Mouse (Mus musculus) CD4-positive, CD25-positive, alpha-beta regulatory T cell, adult 4 months (primary cell): Measurements from ENCODE around the gene Rpa1. TPM values are rescaled to one million over a fixed set of nuclear protein-coding genes. Genes with fewer than 3 reads are reported as not detected.
A peak's percentile ranks its signal among the peaks of the same experiment; 100 is the strongest.

Experiments
- ATAC-seq: one replicate; pipeline ENCODE4 v1.8.0; 2017
- polyA plus RNA-seq, 2 experiments: library from polyadenylated mRNA; unstranded; fragments of 100-300 nt; shearing (Covaris generic); gene quantifications; one replicate each; pipeline ENCODE4 v1.2.1; 2017

Rpa1 gene
- polyA plus RNA-seq, 2 experiments from 2014 or later = 214 to 322 TPM

- no peak for ATAC-seq
These were observed 85.9 kb downstream of the Rpa1 start for GRCm38 (mm10) chr11:75262181-75262580.

- no peak for ATAC-seq
These were observed 86.4 kb downstream of the Rpa1 start for GRCm38 (mm10) chr11:75261730-75262129.

GRCm38 (mm10) chr11:75261016-75261415 lies 87.1 kb downstream of the Rpa1 start:
- no peak for ATAC-seq

- ATAC-seq = no peak
These were observed 88.0 kb downstream of the Rpa1 start for GRCm38 (mm10) chr11:75259996-75260561.

GRCm38 (mm10) chr11:75259416-75259815 lies 88.7 kb downstream of the Rpa1 start:
- ATAC-seq = no peak

GRCm38 (mm10) chr11:75257056-75257648 lies 91.0 kb downstream of the Rpa1 start:
- ATAC-seq = no peak

GRCm38 (mm10) chr11:75255330-75255729 lies 92.8 kb downstream of the Rpa1 start:
- ATAC-seq = no peak

GRCm38 (mm10) chr11:75254252-75254912 lies 93.7 kb downstream of the Rpa1 start:
- peak; percentile 76 for ATAC-seq

- ATAC-seq = no peak
These were observed 96.5 kb downstream of the Rpa1 start for GRCm38 (mm10) chr11:75251557-75252070.

- ATAC-seq = no peak
These were observed 97.1 kb downstream of the Rpa1 start for GRCm38 (mm10) chr11:75251006-75251512.

- ATAC-seq = no peak
These were observed 98.5 kb downstream of the Rpa1 start for GRCm38 (mm10) chr11:75249588-75249987.

Other genes starting within 250 kb of the Rpa1 start
- under 1 TPM in 1 of 2 experiments, not detected in 1; 0.36 TPM for gene Hic1, start 178.8 kb downstream of the Rpa1 start, polyA plus RNA-seq
- 10 to 100 TPM; 19.2 to 29.4 TPM for gene Ovca2, start 169.5 kb downstream of the Rpa1 start, polyA plus RNA-seq
- 10 to 100 TPM; 11.0 to 20.6 TPM for gene Dph1, start 157.1 kb downstream of the Rpa1 start, polyA plus RNA-seq
- 1 to 10 TPM; 1.5 to 1.8 TPM for gene Rtn4rl1, start 154.5 kb downstream of the Rpa1 start, polyA plus RNA-seq
- 10 to 100 TPM; 21.2 to 31.7 TPM for gene Smyd4, start 109 bp upstream of the Rpa1 start, polyA plus RNA-seq
- 1 to 10 TPM; 3.4 to 6.9 TPM for gene Serpinf1, start 74.4 kb upstream of the Rpa1 start, polyA plus RNA-seq
- gene Serpinf2, start 91.3 kb upstream of the Rpa1 start, polyA plus RNA-seq = under 1 TPM in 1 of 2 experiments, not detected in 1; 0.32 TPM
- 1 to 10 TPM; 6.3 to 9.9 TPM for gene Wdr81, start 106.4 kb upstream of the Rpa1 start, polyA plus RNA-seq
- 1 to 10 TPM; 8.8 to 9.0 TPM for gene Tlcd2, start 113.4 kb upstream of the Rpa1 start, polyA plus RNA-seq
- gene Prpf8, start 138.5 kb upstream of the Rpa1 start, polyA plus RNA-seq = 10 to 100 TPM; 37.0 to 42.3 TPM
- gene Rilp, start 161.8 kb upstream of the Rpa1 start, polyA plus RNA-seq = under 1 TPM in 1 of 2 experiments, not detected in 1; 0.56 TPM
- gene Scarf1, start 165.2 kb upstream of the Rpa1 start, polyA plus RNA-seq = under 1 TPM; 0.85 to 0.91 TPM
- 10 to 100 TPM; 17.3 to 27.2 TPM for gene Slc43a2, start 183.4 kb upstream of the Rpa1 start, polyA plus RNA-seq
- 10 to 100 TPM; 22.1 to 42.5 TPM for gene Pitpna, start 239.8 kb upstream of the Rpa1 start, polyA plus RNA-seq